Mouse (Mus musculus): Measurements from ENCODE around the gene Fam213b. TPM values are rescaled to one million over a fixed set of nuclear protein-coding genes. Genes with fewer than 3 reads are reported as not detected.

Fam213b gene
- polyA plus RNA-seq, 1 experiment, result 120 TPM

Other genes starting within 250 kb of the Fam213b start
- gene Actrt2, start 231.3 kb downstream of the Fam213b start, polyA plus RNA-seq (2012; rRNA removed), result 1.6 and 2.4 TPM in 2 replicates
- 0.92 and 1.3 TPM in 2 replicates for gene Ttc34, start 61.7 kb downstream of the Fam213b start, polyA plus RNA-seq (2012; rRNA removed)
- gene Mmel1, start 29.6 kb downstream of the Fam213b start, polyA plus RNA-seq (2012; rRNA removed), result 0.32 and 0.56 TPM in 2 replicates
- 16.2 and 18.6 TPM in 2 replicates for gene Tnfrsf14, start 29.4 kb upstream of the Fam213b start, polyA plus RNA-seq (2012; rRNA removed)
- gene Hes5, start 61.8 kb upstream of the Fam213b start, polyA plus RNA-seq (2012; rRNA removed), result 0.32 and 0.69 TPM in 2 replicates
- gene Pank4, start 65.0 kb upstream of the Fam213b start, polyA plus RNA-seq (2012; rRNA removed), result 33.1 and 36.1 TPM in 2 replicates
- gene Plch2, start 157.6 kb upstream of the Fam213b start, polyA plus RNA-seq (2012; rRNA removed), result 7.8 and 10.8 TPM in 2 replicates
- 17.1 and 20.4 TPM in 2 replicates for gene Pex10, start 167.9 kb upstream of the Fam213b start, polyA plus RNA-seq (2012; rRNA removed)
- gene Rer1, start 187.2 kb upstream of the Fam213b start, polyA plus RNA-seq (2012; rRNA removed), result 94.6 and 115 TPM in 2 replicates
- 7.7 and 10.2 TPM in 2 replicates for gene Morn1, start 187.4 kb upstream of the Fam213b start, polyA plus RNA-seq (2012; rRNA removed)

Data from gonadal fat pad, adult 2 months (tissue).